Mouse (Mus musculus) right cerebral cortex, adult 18-20 months (tissue): ENCODE results near the gene Il18.
A peak's percentile ranks its signal among the peaks of the same experiment; 100 is the strongest.

Experiments used
- DNase-seq: peaks from one replicate; pipeline ENCODE4 v3.0.0; 2022; ENCODE audit warnings: mixed read lengths

Il18 gene

DNA sequence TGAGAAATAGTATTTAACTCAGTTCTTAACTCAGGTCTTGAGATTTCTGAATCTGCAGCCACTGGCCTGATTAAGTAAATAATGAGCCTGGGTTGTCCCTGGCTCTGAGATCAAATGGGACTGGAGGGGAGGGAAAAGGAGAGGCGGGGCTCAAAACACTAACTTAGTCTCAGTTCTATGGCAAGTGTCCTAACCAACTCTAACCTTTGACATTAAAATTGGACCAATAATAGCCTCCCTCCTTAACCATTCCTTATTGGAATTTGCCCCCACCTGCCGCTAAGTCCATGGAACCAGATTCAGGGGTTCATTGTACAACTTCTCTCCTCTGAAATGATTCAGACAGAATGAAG is 443 bp downstream of the Il18 start, which contains the start of gene Bco2:
TSS of gene Bco2 (minus strand) at position 88 of the 353 bp plus-strand sequence.
- DNase-seq: no peak

- no peak for DNase-seq
Measured at GRCm38 (mm10) chr9:50561145-50561917, 6.7 kb downstream of the Il18 start, which contains the start of gene Tex12. TSS of gene Tex12 (minus strand) at chr9:50561325.

GRCm38 (mm10) chr9:50561918-50562360 is 7.3 kb downstream of the Il18 start:
- DNase-seq: no peak

DNA sequence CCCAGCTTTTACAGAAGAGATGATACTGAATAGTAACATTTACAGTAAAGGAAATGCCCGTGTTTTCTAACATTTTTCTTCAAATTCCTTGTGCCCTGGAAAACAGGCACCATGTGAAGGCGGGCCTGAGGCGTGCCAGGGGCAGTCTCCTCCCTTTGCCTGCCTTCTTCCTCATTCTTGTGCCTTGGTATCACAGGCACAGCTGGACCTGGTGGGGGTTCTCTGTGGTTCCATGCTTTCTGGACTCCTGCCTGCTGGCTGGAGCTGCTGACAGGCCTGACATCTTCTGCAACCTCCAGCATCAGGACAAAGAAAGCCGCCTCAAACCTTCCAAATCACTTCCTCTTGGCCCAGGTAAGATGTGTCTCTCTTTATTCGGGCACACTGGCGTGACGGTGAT is 10.5 kb downstream of the Il18 start:
- DNase-seq: no peak

DNA sequence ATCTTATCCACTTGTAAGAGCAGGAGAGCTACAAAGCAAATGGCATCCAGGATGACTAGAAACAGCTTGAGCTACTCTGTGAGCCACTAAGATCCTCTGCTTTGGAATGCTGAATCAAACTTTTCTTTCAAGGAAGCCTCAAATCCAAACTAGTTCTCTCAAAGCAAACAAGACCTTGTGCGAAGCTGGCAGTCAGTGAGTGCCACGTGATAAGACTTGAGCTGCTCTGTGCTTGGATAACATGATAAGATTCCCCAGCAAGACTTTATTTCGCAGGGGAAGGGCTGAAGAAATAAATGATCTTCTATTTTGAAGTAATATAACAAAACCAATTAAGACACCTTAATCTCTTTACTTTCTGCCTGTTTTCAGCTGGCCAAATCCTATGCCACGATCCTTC is 11.3 kb downstream of the Il18 start:
- DNase-seq: no peak

DNA sequence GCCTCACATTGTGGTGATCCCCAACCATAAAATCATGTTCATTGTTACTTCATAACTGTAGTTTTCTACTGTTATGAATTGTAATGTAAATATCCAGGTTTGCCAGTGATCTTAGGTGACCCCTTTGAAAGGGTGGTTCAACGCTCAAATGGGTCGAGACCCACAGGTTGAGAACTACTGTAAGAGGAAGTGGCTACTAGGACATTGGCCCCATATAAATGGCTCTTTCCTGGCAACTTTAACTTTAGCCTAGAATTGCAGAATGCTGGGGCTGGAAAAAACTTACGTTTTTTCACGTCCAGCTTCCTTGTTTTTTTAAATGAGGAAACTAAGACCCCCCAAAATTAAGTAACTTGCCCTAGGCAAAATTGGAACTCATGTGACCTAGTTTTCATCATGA is 12.7 kb downstream of the Il18 start:
- no peak for DNase-seq

GRCm38 (mm10) chr9:50567881-50568280 is 13.3 kb downstream of the Il18 start:
- DNase-seq: no peak

GRCm38 (mm10) chr9:50569599-50570525 is 15.2 kb downstream of the Il18 start:
- no peak for DNase-seq

DNA sequence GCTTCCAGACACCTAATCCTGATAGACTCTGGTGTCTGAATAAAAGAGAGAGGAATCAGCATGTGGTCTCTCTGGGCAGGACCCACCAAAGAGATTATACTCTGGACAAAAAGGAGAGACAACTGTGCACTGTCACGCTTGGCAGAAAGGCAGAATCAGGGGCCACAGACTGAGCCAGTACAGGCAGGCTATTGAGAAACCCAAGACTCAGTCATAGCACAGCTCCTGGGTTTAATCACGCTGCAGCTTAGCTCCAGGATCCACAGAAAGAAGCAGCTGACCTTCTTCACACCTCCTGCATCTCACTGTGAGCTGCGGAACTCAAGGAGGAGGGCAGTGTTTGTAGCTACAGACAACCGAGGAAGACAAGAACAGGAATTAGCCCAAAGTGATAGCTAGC is 25.7 kb downstream of the Il18 start:
- no peak for DNase-seq

DNA sequence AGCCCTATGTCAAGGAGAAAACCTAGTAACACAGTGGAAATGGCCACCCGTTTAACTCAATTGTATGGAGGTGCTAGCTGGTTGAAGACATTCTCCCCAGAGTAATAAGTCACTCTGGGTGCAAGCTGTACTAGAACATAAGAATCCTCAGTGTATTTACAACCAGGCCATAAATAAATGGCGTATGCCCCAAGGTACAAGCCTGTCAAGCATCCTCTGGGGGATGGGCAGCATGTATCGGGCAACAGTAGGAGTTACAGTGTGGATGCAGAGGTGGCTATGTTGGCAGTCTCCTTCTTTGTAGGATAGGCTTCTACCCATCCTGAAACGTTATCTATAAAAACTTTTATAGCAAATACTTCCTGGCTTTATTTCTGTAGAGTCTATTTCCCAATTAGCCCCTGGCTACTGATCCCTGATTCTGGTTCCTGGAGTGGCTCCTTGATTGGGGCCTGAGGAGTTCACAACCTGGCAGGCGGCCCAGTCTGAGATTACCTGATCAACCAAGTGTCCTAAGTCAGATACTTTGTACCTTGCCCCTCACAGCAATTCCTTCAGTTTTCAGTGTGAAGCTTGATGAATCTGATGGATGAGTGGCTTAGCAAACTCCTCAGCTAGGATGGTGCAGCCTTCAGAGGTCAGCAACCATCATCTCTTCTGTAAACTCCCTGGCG is 30.7 kb downstream of the Il18 start:
- DNase-seq: no peak

GRCm38 (mm10) chr9:50586955-50587354 is 32.3 kb downstream of the Il18 start:
- no peak for DNase-seq

DNA sequence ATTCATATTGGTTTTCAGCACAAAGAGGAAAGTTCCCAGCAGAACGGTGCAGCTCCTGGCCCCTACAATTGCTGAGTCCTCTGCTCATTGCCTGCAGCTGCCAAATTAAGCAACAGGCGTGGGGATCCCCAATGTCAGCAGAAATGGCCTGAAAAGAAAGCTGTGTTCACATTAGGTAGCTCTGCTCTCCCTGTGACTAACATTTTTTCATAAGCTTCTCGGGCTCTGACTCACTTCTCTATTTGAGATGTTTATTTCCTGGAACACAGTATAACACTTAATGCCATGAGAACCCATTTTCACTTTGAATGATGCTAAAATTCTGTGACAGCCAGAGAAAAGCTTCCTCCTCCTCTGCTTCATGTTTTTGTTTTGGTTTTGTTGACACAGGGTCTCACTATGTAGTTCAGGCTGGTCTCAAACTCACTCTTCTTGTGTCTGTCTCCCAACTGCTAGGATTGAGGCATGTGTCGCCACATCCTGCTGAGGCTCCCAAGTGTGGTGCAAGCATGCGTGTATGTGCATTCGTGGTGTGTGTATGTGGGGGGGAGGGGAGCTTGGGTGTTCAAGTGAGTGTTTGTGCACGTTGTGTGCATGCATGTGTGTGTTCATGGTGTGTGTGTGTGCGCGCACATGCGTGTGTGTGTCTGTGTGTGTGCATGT is 36.4 kb downstream of the Il18 start:
- DNase-seq: no peak

DNA sequence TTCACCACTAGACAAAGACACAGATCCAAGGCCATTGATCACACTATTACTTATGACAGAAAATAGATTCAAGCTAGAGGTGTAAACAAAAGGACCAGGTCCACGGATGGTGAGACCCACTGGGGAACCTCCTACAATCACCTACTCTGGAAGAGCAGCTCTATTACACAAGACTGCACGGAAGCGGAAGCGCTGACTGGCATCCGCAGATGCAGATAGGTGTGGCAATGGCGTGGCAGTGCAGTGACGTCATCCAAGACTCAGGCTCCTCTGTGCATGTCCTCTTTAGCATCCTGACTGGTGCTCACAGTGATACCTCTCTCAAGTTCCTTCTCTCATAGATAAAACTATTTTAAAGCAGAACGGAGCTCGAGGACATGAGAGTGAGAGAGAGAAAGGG is 38.3 kb downstream of the Il18 start:
- no peak for DNase-seq

- DNase-seq: no peak
Measured at GRCm38 (mm10) chr9:50593544-50593943, 38.9 kb downstream of the Il18 start.

DNA sequence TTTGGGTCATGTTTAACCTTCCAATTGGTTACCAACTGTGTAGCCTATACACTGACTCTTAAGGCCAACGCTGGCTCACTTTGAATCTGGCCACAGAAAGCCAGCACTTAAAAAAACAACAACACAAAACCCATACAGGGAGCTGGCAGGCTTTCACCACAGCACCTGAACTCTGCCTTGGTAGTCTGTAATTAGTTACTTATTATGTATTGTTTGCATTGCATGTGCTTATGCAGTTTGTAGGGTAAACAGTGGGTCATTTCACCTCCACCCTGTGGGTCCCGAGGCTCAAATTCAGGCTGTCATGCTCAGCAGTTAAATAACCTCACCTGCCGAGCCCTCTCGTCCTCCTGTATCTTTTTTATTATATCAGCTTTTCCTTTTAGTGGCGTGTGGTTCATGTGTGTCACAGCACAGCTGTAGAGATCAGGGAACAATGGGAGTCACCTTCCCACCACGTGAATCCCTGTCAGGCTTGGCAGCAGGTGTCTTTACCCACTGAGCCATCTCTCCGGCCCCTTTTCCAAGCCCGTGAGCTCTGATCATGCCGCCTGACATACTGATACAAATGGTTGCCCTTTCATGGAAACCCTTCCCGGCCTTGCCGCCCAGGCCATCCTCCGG is 40.3 kb downstream of the Il18 start:
- DNase-seq: no peak

GRCm38 (mm10) chr9:50596973-50597372 is 42.3 kb downstream of the Il18 start:
- no peak for DNase-seq

DNA sequence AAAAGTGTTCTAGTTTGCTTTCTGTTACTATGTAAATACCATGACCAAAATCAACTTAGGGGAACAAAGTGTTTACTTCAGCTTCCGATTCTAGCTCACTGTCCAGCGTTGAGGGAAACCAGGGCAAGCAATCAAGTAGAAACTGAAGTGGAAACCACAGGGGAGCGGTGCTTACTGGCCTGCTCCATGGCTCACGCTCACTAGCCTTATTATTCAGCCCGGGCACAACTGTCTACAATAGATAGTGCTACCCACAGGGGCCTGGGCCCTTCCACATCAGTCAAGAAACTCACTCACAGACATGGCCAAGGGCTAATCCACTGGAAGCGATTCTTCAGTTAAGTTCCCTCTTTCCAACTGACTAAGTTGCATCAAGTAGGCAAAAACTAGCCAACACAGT is 46.9 kb downstream of the Il18 start:
- DNase-seq: no peak

DNA sequence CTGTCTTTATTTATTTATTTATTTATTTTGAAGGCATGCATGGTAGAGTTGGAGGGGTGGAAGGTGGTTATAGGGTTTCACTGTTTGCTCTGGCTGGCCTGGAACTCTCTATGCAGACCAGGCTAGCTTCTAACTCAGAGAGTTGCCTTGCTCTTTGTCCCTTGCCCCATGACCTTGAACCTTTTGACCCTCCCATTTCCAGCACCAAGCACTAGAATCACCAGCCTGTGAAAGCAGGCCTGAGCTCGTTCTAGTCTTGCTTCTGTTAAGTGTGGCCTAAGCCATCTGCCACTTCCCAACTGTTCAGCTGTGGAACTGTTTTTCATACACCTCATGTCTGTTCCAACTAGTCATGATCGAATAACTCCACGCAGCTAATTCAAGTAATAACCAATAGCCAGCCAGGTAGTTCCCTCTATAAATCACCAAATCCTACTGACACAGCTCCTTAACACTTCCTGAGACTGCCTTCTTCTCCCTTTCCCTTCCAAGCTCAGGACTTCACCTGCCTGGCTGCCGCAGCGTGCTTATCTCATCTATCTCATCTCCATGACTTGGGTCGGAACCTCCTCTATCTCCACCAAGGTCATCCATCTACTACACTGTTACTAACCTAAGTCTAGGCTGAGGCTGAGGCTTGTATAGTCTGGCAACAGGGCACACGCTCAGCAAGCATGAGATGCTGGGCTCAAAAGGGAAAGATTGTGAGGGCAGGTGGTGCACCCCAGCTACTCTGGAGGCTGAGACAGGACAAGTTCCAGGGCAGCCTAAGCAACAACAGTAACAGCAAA is 47.6 kb downstream of the Il18 start:
- DNase-seq: no peak

GRCm38 (mm10) chr9:50603189-50603997 is 48.8 kb downstream of the Il18 start, which contains the start of the genes Sdhd and Timm8b:
TSS of gene Sdhd (minus strand) at chr9:50603812.
TSS of gene Timm8b (plus strand) at chr9:50603910.
- DNase-seq: peak; percentile 96

GRCm38 (mm10) chr9:50603998-50604324 is 49.3 kb downstream of the Il18 start:
- DNase-seq: no peak

DNA sequence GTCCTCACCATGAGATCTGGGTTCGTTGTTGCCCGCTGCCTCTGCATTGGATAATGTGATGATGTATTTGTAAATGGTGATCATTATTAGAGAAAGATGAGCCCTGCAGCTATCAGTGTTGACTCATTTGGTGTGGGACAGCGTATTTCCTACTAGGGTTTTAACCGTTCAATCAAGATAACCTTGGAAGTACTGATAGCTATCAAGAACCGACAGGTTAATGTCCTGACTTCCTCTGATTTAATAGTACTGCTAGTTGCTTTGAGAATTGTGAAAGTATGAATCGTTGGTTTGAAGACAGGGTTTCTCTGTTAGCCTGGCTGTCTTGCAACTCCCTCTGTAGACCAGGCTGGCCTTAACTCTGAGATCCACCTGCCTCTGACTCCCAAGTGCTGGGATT is 49.7 kb downstream of the Il18 start:
- no peak for DNase-seq
